Mouse (Mus musculus) kidney, embryonic 15.5 days (tissue): ENCODE measurements around the gene Wdr1. TPM values are rescaled to one million over a fixed set of nuclear protein-coding genes. Genes with fewer than 3 reads are reported as not detected.
"Not testable (repeated sequence)": the region's sequence is repeated elsewhere in the genome, so short reads cannot be mapped to it uniquely, and the experiment has no call there.

ENCODE experiments used
- ATAC-seq: fragments of 200-750 bp; cut with Nextera tagmentation; replicated peaks from 2 replicates; pipeline ENCODE4 v1.8.0; 2017; ENCODE audit warnings: moderate TSS enrichment; ENCODE audit not compliant: low FRiP score
- H3K27ac ChIP-seq: fragments of 300-500 bp; sonication (generic); 2 replicates; pipeline ENCODE4 v1.5.1; 2015; ENCODE audit warnings: mild to moderate bottlenecking, inconsistent platforms
- H3K27me3 ChIP-seq: fragments of 300-500 bp; sonication (generic); 2 replicates; pipeline ENCODE4 v1.6.1; 2015; ENCODE audit warnings: inconsistent platforms
- H3K36me3 ChIP-seq: fragments of 300-500 bp; sonication (generic); 2 replicates; pipeline ENCODE4 v1.6.1; 2015; ENCODE audit warnings: inconsistent platforms
- H3K4me1 ChIP-seq: fragments of 300-500 bp; sonication (generic); 2 replicates; pipeline ENCODE4 v1.6.1; 2015; ENCODE audit warnings: inconsistent platforms
- H3K4me2 ChIP-seq: fragments of 300-500 bp; sonication (generic); 2 replicates; pipeline ENCODE4 v1.6.1; 2015; ENCODE audit warnings: moderate library complexity, mild to moderate bottlenecking, inconsistent platforms
- H3K4me3 ChIP-seq: fragments of 300-500 bp; sonication (generic); replicated peaks from 2 replicates; pipeline ENCODE4 v1.5.1; 2015; ENCODE audit warnings: mild to moderate bottlenecking, inconsistent platforms
- H3K9ac ChIP-seq: fragments of 300-500 bp; sonication (generic); 2 replicates; pipeline ENCODE4 v1.6.1; 2015; ENCODE audit warnings: mild to moderate bottlenecking, inconsistent platforms
- H3K9me3 ChIP-seq: fragments of 300-500 bp; sonication (generic); replicated peaks from 2 replicates; pipeline ENCODE4 v1.6.1; 2016; ENCODE audit warnings: inconsistent platforms
- WGBS: fragments of 180-500 bp; shearing (Covaris S2); methylation state at CpG from one replicate; pipeline ENCODE4 v1.1.7; 2015; ENCODE audit warnings: mixed read lengths; 5-methylcytosine and 5-hydroxymethylcytosine counted together
- polyA plus RNA-seq: library from polyadenylated mRNA; unstranded; fragments of >200 nt; fragmentation: Nextera tagmentation; extraction: Ambion mirVana; gene quantifications from 2 replicates; pipeline ENCODE4 v1.2.1, GENCODE M21; 2015

The Wdr1 gene
- 195 and 206 TPM in 2 replicates for polyA plus RNA-seq

DNA sequence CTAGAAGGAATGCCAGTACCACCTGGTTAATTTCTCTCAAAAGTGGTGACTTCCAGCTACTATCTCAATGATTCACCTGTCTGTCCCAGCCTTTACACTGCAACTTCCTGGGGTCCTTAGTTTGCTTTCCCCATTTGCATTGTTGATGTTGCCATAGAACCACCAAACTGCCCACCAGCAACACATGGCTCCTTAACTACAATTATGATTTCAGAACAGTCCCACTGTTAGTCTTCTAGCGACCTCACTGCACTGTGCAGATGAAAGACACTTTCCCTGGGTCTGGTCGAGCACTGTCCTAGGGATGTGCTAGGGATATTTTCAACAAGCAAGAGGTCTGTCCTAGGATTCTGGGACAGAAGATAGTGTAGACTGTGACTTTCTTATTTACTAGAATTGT lies at the start of gene Wdr1:
TSS of gene Wdr1 (minus strand) at position 101 of the 400 bp plus-strand sequence.
- Histone ChIP-seq H3K27me3 (no peaks in the 10 kb centered on the region), H3K9me3 (no peaks in the 10 kb centered on the region), H3K27ac (peak within 1 kb of the TSS; percentile 99), H3K4me3 (peak within 1 kb of the TSS; percentile 95), H3K4me1 (peaks cover 33% of the 10 kb centered on the region), H3K4me2 (peak within 1 kb of the TSS; percentile 83), H3K36me3 (peaks cover 16% of the 10 kb centered on the region), H3K9ac (peak within 1 kb of the TSS; percentile 88)
- ATAC-seq: no peak
- 89% methylated on average over 2 of the region's 2 CpGs for WGBS

GRCm38 (mm10) chr5:38611118-38611517 lies 48.1 kb upstream of the Wdr1 start:
- H3K36me3 ChIP-seq: no peaks in the 10 kb centered on the region
- WGBS: 92% methylated on average over 3 of the region's 3 CpGs
- no peaks in the 10 kb centered on the region for H3K27me3 ChIP-seq
- H3K4me2 ChIP-seq: no peak overlapping the region
- H3K4me3 ChIP-seq: no peak overlapping the region
- H3K9ac ChIP-seq: no peak overlapping the region
- H3K4me1 ChIP-seq: no peaks in the 10 kb centered on the region
- no peaks in the 10 kb centered on the region for H3K9me3 ChIP-seq
- ATAC-seq: no peak
- no peak overlapping the region for H3K27ac ChIP-seq

- H3K36me3 ChIP-seq, H3K27me3 ChIP-seq, H3K4me2 ChIP-seq, H3K27ac ChIP-seq, H3K9me3 ChIP-seq, ATAC-seq, H3K4me1 ChIP-seq, H3K9ac ChIP-seq, H3K4me3 ChIP-seq: not testable (repeated sequence)
- WGBS: 91% methylated on average over 4 of the region's 4 CpGs
Observed at GRCm38 (mm10) chr5:38608219-38608618, 45.2 kb upstream of the Wdr1 start.

DNA sequence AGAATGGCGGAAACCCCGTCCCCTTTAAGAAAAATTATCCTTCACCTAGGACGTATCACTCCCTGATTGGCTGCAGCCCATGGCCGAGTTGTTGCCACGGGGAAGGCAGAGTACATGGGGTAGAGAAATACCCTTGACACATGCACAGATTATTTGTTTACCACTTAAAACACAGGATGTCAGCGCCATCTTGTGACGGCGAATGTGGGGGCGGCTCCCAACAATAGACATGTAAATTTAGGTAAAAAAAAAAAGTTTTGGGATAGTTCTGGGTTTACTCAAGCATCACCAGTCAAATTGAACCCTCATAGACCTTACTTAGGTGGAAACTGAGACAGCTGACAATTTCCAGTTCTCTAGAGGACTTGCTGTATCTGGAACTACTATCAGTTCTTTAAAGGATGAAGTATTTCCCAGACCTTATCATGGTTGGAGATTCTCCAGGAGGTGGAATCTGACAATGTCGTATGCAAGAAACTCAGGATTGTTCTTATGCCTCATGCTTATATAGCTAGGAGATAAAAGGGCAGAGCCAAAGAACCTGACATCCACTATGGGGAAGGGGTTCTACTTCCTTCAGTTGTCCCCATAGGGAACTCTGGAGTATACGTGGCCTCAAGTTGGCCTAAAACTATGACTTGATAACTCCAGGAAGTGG lies 35.8 kb upstream of the Wdr1 start:
- H3K4me3 ChIP-seq: peak overlapping the region; percentile 37
- ATAC-seq: no peak
- 54% methylated on average over 11 of the region's 11 CpGs for WGBS

GRCm38 (mm10) chr5:38588924-38589323 lies 25.9 kb upstream of the Wdr1 start:
- WGBS: 59% methylated on average over 9 of the region's 9 CpGs
- no peak for ATAC-seq
- H3K27me3 ChIP-seq: no peaks in the 10 kb centered on the region
- H3K27ac ChIP-seq: no peak overlapping the region
- H3K9ac ChIP-seq: no peak overlapping the region
- no peaks in the 10 kb centered on the region for H3K4me1 ChIP-seq
- no peaks in the 10 kb centered on the region for H3K9me3 ChIP-seq
- no peaks in the 10 kb centered on the region for H3K36me3 ChIP-seq
- H3K4me2 ChIP-seq: no peak overlapping the region
- no peak overlapping the region for H3K4me3 ChIP-seq

More for the DNA sequence above, 35.8 kb upstream of the Wdr1 start:
- Histone ChIP-seq H3K4me2 (peak overlapping the region; percentile 53), H3K9ac (no peak overlapping the region), H3K27me3 (no peaks in the 10 kb centered on the region), H3K9me3 (no peaks in the 10 kb centered on the region), H3K36me3 (no peaks in the 10 kb centered on the region), H3K4me1 (no peaks in the 10 kb centered on the region), H3K27ac (peak overlapping the region; percentile 48; the same call in 1 of the 2 replicates)

DNA sequence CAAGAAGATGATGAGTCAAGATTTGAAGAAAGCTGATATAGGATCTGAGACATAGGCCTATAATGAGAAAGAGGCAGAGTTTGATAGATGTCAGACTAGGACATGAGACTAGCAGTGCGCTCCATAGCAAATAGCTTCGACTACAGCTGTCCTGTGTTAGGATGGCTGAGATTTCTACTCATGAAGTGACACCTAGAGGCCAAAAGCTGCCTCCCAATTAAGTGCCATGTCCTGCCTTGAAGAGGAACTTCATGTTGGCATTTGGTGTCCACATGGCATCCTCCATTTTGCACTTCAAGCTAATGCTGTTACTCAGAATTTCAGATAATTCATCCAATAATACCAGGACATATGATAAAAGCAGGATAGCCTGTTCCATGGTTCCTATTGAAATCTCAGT lies 22.4 kb upstream of the Wdr1 start:
- no peaks in the 10 kb centered on the region for H3K4me1 ChIP-seq
- no peak for ATAC-seq
- no peak overlapping the region for H3K9ac ChIP-seq
- no peak overlapping the region for H3K4me3 ChIP-seq
- no peak overlapping the region for H3K4me2 ChIP-seq
- no peaks in the 10 kb centered on the region for H3K9me3 ChIP-seq
- H3K36me3 ChIP-seq: no peaks in the 10 kb centered on the region
- H3K27me3 ChIP-seq: no peaks in the 10 kb centered on the region
- WGBS: 89% methylated on average over 2 of the region's 2 CpGs
- no peak overlapping the region for H3K27ac ChIP-seq

DNA sequence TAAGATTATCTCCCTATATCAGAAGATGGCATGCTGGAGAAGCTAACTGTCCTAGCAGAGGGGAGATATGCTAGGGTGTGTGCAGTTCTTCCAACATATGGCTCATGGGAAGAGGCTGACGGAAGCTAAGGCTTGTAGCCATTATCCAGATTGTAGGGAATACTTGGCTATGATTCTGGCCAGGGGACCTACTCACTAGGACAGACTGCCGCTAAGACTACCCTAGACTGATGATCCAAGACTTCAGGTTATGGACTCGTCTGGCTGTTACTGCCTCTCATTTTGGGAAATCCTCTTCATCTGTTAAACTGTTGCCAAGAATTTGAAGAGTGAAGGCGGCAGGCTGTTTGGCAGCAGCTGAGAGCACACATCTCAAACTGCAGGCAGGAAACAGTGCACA lies 20.0 kb upstream of the Wdr1 start:
- H3K27me3 ChIP-seq: no peaks in the 10 kb centered on the region

DNA sequence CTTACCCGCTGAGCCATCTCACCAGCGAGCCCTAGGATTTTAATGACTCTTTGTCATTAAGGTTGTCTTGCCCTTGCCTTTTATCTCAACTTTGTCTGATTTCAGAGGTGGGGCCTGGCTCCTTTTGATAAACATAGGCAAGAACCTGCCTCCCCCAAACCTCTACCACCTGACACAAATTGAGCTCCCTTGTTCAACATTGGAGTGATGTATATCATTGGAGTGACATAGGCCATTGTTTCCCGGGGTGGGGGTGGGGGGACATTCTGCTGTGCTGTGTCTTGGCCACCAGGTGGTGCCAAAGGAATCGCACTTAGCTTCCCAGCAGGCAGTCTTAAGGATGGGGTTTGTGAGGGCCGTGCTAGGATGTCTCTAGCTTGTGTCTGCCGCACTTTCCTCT lies 17.7 kb upstream of the Wdr1 start:
- H3K4me1 ChIP-seq: no peaks in the 10 kb centered on the region
- no peaks in the 10 kb centered on the region for H3K36me3 ChIP-seq
- H3K27me3 ChIP-seq: no peaks in the 10 kb centered on the region
- no peak overlapping the region for H3K4me3 ChIP-seq
- WGBS: 26% methylated on average over 6 of the region's 6 CpGs
- H3K9ac ChIP-seq: no peak overlapping the region
- H3K4me2 ChIP-seq: no peak overlapping the region
- no peaks in the 10 kb centered on the region for H3K9me3 ChIP-seq
- no peak for ATAC-seq
- no peak overlapping the region for H3K27ac ChIP-seq

More for the DNA sequence above, 20.0 kb upstream of the Wdr1 start:
- ATAC-seq: no peak
- Histone ChIP-seq H3K36me3 (no peaks in the 10 kb centered on the region), H3K4me3 (no peak overlapping the region), H3K27ac (no peak overlapping the region), H3K4me2 (no peak overlapping the region), H3K9ac (no peak overlapping the region), H3K4me1 (no peaks in the 10 kb centered on the region), H3K9me3 (no peaks in the 10 kb centered on the region)
- 81% methylated on average over 4 of the region's 4 CpGs for WGBS

DNA sequence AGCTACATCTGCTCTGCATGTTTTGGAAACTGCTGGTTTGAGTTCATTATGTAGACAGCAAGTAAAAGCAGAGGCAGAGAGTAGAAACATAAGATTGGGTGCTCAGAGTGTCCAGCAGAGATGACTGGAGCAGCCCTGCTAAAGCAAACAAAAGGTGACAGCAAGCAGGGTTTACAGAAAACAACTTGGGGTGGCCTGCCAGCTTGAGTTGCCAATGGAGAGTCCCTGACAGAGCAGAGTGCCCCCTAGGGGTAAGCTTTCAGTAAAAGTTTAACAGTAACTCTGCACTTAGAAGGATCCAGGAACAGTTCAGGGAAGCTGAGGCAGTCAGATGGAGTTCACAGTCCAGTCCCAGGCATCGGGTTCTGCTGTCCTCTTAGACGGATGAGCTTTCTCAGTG lies 7.9 kb upstream of the Wdr1 start:
- H3K4me2 ChIP-seq: no peak overlapping the region
- WGBS: 71% methylated on average over 2 of the region's 2 CpGs
- no peaks in the 10 kb centered on the region for H3K4me1 ChIP-seq
- no peak overlapping the region for H3K27ac ChIP-seq
- H3K27me3 ChIP-seq: no peaks in the 10 kb centered on the region
- no peaks in the 10 kb centered on the region for H3K9me3 ChIP-seq
- ATAC-seq: no peak
- H3K9ac ChIP-seq: no peak overlapping the region
- no peaks in the 10 kb centered on the region for H3K36me3 ChIP-seq
- H3K4me3 ChIP-seq: no peak overlapping the region

GRCm38 (mm10) chr5:38568652-38569051 lies 5.6 kb upstream of the Wdr1 start:
- ATAC-seq: no peak

DNA sequence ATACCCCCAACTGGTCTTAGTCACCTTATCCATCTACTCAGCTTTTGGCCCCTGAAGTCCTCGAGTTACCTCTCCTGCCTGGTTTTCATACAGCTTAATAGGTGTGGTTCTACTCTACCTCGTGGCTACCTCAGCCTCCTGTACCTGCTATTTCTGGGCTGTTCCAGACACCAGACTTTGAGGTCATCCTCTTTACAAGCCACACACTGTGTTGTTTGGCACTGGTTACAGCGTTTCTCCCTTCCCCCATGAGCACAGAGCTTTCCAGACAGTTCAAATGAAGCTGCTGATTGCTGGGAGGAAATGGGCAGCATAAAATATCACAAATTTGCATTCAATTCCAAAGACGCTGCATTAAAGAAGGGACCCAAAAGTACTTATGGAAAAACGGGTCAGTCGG lies 1.8 kb upstream of the Wdr1 start:
- Histone ChIP-seq H3K9me3 (no peaks in the 10 kb centered on the region), H3K36me3 (no peaks in the 10 kb centered on the region), H3K27ac (no peak overlapping the region), H3K9ac (no peak overlapping the region), H3K4me3 (no peak overlapping the region), H3K4me1 (peaks cover 20% of the 10 kb centered on the region), H3K27me3 (no peaks in the 10 kb centered on the region), H3K4me2 (no peak overlapping the region)
- 70% methylated on average over 6 of the region's 6 CpGs for WGBS
- no peak for ATAC-seq

More at GRCm38 (mm10) chr5:38568652-38569051, 5.6 kb upstream of the Wdr1 start:
- Histone ChIP-seq H3K4me1 (no peaks in the 10 kb centered on the region), H3K27ac (no peak overlapping the region), H3K9me3 (no peaks in the 10 kb centered on the region), H3K9ac (no peak overlapping the region), H3K36me3 (no peaks in the 10 kb centered on the region), H3K4me2 (no peak overlapping the region), H3K27me3 (no peaks in the 10 kb centered on the region), H3K4me3 (no peak overlapping the region)

DNA sequence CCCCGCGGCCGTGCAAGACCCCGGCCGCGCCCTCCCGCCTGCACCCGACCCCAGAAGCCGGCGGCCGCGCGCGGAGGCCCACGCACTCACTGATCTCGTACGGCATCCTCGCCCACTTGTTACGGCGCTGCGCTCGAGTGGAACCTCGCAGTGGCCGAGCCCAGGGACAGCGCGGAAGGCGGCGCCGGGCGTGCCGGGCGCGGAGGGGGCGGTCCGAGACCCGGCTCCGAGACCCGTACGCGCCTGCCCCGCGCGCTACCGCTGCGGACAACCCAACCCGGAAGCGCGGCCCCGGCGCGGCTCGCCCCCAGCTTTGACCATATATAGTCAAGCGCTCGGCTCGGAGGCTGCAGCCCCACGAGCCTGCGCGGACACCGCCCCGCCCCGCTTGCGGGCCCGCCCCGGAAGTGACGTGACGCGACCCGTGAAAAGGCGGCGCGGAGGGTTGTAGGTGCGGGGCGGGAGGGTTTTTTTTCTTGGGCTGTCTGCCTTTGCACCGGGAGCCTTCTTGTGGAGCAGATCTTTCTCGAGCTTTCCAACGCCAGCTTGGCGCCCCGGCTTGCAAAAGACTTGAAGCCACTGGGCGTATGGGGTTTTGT lies 1.5 kb downstream of the Wdr1 start:
- under 1% methylated on average over 79 of the region's 79 CpGs for WGBS
- peak overlapping the region; percentile 95 for H3K4me3 ChIP-seq
- ATAC-seq: peak; percentile 98
- H3K9ac ChIP-seq: peak overlapping the region; percentile 94
- no peaks in the 10 kb centered on the region for H3K27me3 ChIP-seq
- H3K4me2 ChIP-seq: peak overlapping the region; percentile 83
- peaks cover 31% of the 10 kb centered on the region for H3K36me3 ChIP-seq
- peaks cover 33% of the 10 kb centered on the region for H3K4me1 ChIP-seq
- H3K9me3 ChIP-seq: no peaks in the 10 kb centered on the region
- peak overlapping the region; percentile 99 for H3K27ac ChIP-seq
